Mouse (Mus musculus) stomach, postnatal 0 days (tissue): ENCODE measurements around the gene Prkaa2.

Source experiments
- CTCF ChIP-seq: IDR thresholded peaks from 2 replicates; pipeline ENCODE4 v1.5.1; 2016; ENCODE audit warnings: antibody characterized with exemption, low read depth, mild to moderate bottlenecking, moderate library complexity
- EP300 ChIP-seq: optimal IDR thresholded peaks from 2 replicates; pipeline ENCODE3; 2016; ENCODE audit warnings: antibody characterized with exemption

GRCm38 (mm10) chr4:105013718-105014117, 96.0 kb downstream of the Prkaa2 start:
- TF ChIP-seq CTCF (no peak), EP300 (no peak)
